Mouse (Mus musculus): ENCODE data around the gene Mrps18a. TPM values are rescaled to one million over a fixed set of nuclear protein-coding genes. Genes with fewer than 3 reads are reported as not detected.
A peak's percentile ranks its signal among the peaks of the same experiment; 100 is the strongest.

Gene Mrps18a
- total RNA-seq, 1 experiment, result 90.0 TPM

- TF ChIP-seq ZC3H11A (IDR thresholded peaks at IDR 0.05; ENCODE audit: borderline replicate concordance, low read depth, low read length), result no peak
- in situ Hi-C loops (cut with MboI; ENCODE audit: low sequenced_read_pairs in 2 of 2, unreplicated experiment in 2 of 2), result no loop called here
- peaks cover 3 to 15% of the 10 kb centered on the region in 2 experiments; a peak in 2 of 4 replicates for H3K4me1 ChIP-seq (ENCODE audit: control insufficient read depth in 2 of 2, insufficient read depth in 2 of 2, low read length in 2 of 2, poor library complexity in 1 of 2)
- H3K27ac ChIP-seq (ENCODE audit: insufficient read depth, low read depth, low read length, poor library complexity, severe bottlenecking), result no peak overlapping the region
- no peaks in the 10 kb centered on the region for H3K36me3 ChIP-seq (ENCODE audit: control insufficient read depth, insufficient read depth, low read length, poor library complexity, severe bottlenecking)
- no peak for DNase-seq (ENCODE audit: low read depth, low spot score)
- peak overlapping the region; percentile 27 to 51 for H3K4me3 ChIP-seq (ENCODE audit: insufficient read depth in 1 of 2, low read depth in 1 of 2, low read length in 2 of 2, poor library complexity in 1 of 2, severe bottlenecking in 1 of 2)
- H3K9me3 ChIP-seq (ENCODE audit: control insufficient read depth, insufficient read depth, low read depth, low read length), result no peaks in the 10 kb centered on the region
- peak overlapping the region; percentile 73 for H3K9ac ChIP-seq (ENCODE audit: insufficient read depth, low read depth, low read length, poor library complexity, severe bottlenecking)
These were observed 26.7 kb upstream of the Mrps18a start for GRCm38 (mm10) chr17:46084091-46084501.

- H3K9me3 ChIP-seq (ENCODE audit: control insufficient read depth, insufficient read depth, low read depth, low read length), result no peaks in the 10 kb centered on the region
- H3K27ac ChIP-seq (ENCODE audit: insufficient read depth, low read depth, low read length, poor library complexity, severe bottlenecking), result no peak overlapping the region
- H3K4me3 ChIP-seq (ENCODE audit: insufficient read depth in 1 of 2, low read depth in 1 of 2, low read length in 2 of 2, poor library complexity in 1 of 2, severe bottlenecking in 1 of 2), result no peak overlapping the region
- H3K36me3 ChIP-seq (ENCODE audit: control insufficient read depth, insufficient read depth, low read length, poor library complexity, severe bottlenecking), result no peaks in the 10 kb centered on the region
- TF ChIP-seq ZC3H11A (IDR thresholded peaks at IDR 0.05; ENCODE audit: borderline replicate concordance, low read depth, low read length) (no peak), ZNF384 (IDR thresholded peaks at IDR 0.05; ENCODE audit: low read depth, low read length) (no peak), MAFK (IDR thresholded peaks at IDR 0.05; ENCODE audit: insufficient read depth, low read depth, low read length) (no peak), CHD2 (IDR thresholded peaks at IDR 0.05; ENCODE audit: low read depth, low read length) (no peak), HCFC1 (IDR thresholded peaks at IDR 0.05; ENCODE audit: borderline replicate concordance, insufficient read depth, low read length) (no peak)
- no peak overlapping the region for H3K9ac ChIP-seq (ENCODE audit: insufficient read depth, low read depth, low read length, poor library complexity, severe bottlenecking)
- H3K4me1 ChIP-seq (ENCODE audit: control insufficient read depth in 2 of 2, insufficient read depth in 2 of 2, low read length in 2 of 2, poor library complexity in 1 of 2), result peaks cover 0 to 9% of the 10 kb centered on the region in 2 experiments; a peak in 2 of 4 replicates
- no peak for DNase-seq (ENCODE audit: low read depth, low spot score)
- in situ Hi-C loops (cut with MboI; ENCODE audit: low sequenced_read_pairs in 2 of 2, unreplicated experiment in 2 of 2), result no loop called here
These were observed 24.4 kb upstream of the Mrps18a start for GRCm38 (mm10) chr17:46086341-46086870.

GRCm38 (mm10) chr17:46091351-46091750 is 19.4 kb upstream of the Mrps18a start:
- TF ChIP-seq CHD2 (IDR thresholded peaks at IDR 0.05; ENCODE audit: low read depth, low read length) (no peak), MAFK (IDR thresholded peaks at IDR 0.05; ENCODE audit: insufficient read depth, low read depth, low read length) (no peak), ZNF384 (IDR thresholded peaks at IDR 0.05; ENCODE audit: low read depth, low read length) (no peak), HCFC1 (IDR thresholded peaks at IDR 0.05; ENCODE audit: borderline replicate concordance, insufficient read depth, low read length) (no peak), ZC3H11A (IDR thresholded peaks at IDR 0.05; ENCODE audit: borderline replicate concordance, low read depth, low read length) (no peak)
- Histone ChIP-seq H3K27ac (ENCODE audit: insufficient read depth, low read depth, low read length, poor library complexity, severe bottlenecking) (no peak overlapping the region), H3K9ac (ENCODE audit: insufficient read depth, low read depth, low read length, poor library complexity, severe bottlenecking) (no peak overlapping the region), H3K36me3 (ENCODE audit: control insufficient read depth, insufficient read depth, low read length, poor library complexity, severe bottlenecking) (no peaks in the 10 kb centered on the region), H3K4me1 (ENCODE audit: control insufficient read depth in 2 of 2, insufficient read depth in 2 of 2, low read length in 2 of 2, poor library complexity in 1 of 2) (peaks cover 0 to 3% of the 10 kb centered on the region in 2 experiments; a peak in 1 of 4 replicates), H3K9me3 (ENCODE audit: control insufficient read depth, insufficient read depth, low read depth, low read length) (no peaks in the 10 kb centered on the region), H3K4me3 (ENCODE audit: insufficient read depth in 1 of 2, low read depth in 1 of 2, low read length in 2 of 2, poor library complexity in 1 of 2, severe bottlenecking in 1 of 2) (no peak overlapping the region)
- in situ Hi-C loops (cut with MboI; ENCODE audit: low sequenced_read_pairs in 2 of 2, unreplicated experiment in 2 of 2), result no loop called here
- DNase-seq (ENCODE audit: low read depth, low spot score), result no peak

GRCm38 (mm10) chr17:46091899-46092298 is 18.9 kb upstream of the Mrps18a start:
- TF ChIP-seq ZNF384 (IDR thresholded peaks at IDR 0.05; ENCODE audit: low read depth, low read length), result no peak
- no peak for TF ChIP-seq HCFC1 (IDR thresholded peaks at IDR 0.05; ENCODE audit: borderline replicate concordance, insufficient read depth, low read length)
- TF ChIP-seq MAFK (IDR thresholded peaks at IDR 0.05; ENCODE audit: insufficient read depth, low read depth, low read length), result no peak
- no peak for TF ChIP-seq CHD2 (IDR thresholded peaks at IDR 0.05; ENCODE audit: low read depth, low read length)
- TF ChIP-seq ZC3H11A (IDR thresholded peaks at IDR 0.05; ENCODE audit: borderline replicate concordance, low read depth, low read length), result no peak
- H3K36me3 ChIP-seq (ENCODE audit: control insufficient read depth, insufficient read depth, low read length, poor library complexity, severe bottlenecking), result no peaks in the 10 kb centered on the region
- no peak overlapping the region for H3K9ac ChIP-seq (ENCODE audit: insufficient read depth, low read depth, low read length, poor library complexity, severe bottlenecking)
- in situ Hi-C loops (cut with MboI; ENCODE audit: low sequenced_read_pairs in 2 of 2, unreplicated experiment in 2 of 2), result no loop called here
- H3K9me3 ChIP-seq (ENCODE audit: control insufficient read depth, insufficient read depth, low read depth, low read length), result no peaks in the 10 kb centered on the region
- DNase-seq (ENCODE audit: low read depth, low spot score), result no peak
- H3K4me1 ChIP-seq (ENCODE audit: control insufficient read depth in 2 of 2, insufficient read depth in 2 of 2, low read length in 2 of 2, poor library complexity in 1 of 2), result 0 out of 4 replicates have a peak, but pooled peaks cover 0 to 3% of the 10 kb centered on the region in 2 experiments
- no peak overlapping the region for H3K27ac ChIP-seq (ENCODE audit: insufficient read depth, low read depth, low read length, poor library complexity, severe bottlenecking)
- no peak overlapping the region for H3K4me3 ChIP-seq (ENCODE audit: insufficient read depth in 1 of 2, low read depth in 1 of 2, low read length in 2 of 2, poor library complexity in 1 of 2, severe bottlenecking in 1 of 2)

- Histone ChIP-seq H3K9ac (ENCODE audit: insufficient read depth, low read depth, low read length, poor library complexity, severe bottlenecking) (no peak overlapping the region), H3K4me1 (ENCODE audit: control insufficient read depth in 2 of 2, insufficient read depth in 2 of 2, low read length in 2 of 2, poor library complexity in 1 of 2) (no peaks in the 10 kb centered on the region), H3K9me3 (ENCODE audit: control insufficient read depth, insufficient read depth, low read depth, low read length) (no peaks in the 10 kb centered on the region), H3K36me3 (ENCODE audit: control insufficient read depth, insufficient read depth, low read length, poor library complexity, severe bottlenecking) (no peaks in the 10 kb centered on the region), H3K4me3 (ENCODE audit: insufficient read depth in 1 of 2, low read depth in 1 of 2, low read length in 2 of 2, poor library complexity in 1 of 2, severe bottlenecking in 1 of 2) (no peak overlapping the region), H3K27ac (ENCODE audit: insufficient read depth, low read depth, low read length, poor library complexity, severe bottlenecking) (no peak overlapping the region)
- in situ Hi-C loops (cut with MboI; ENCODE audit: low sequenced_read_pairs in 2 of 2, unreplicated experiment in 2 of 2), result no loop called here
- TF ChIP-seq CHD2 (IDR thresholded peaks at IDR 0.05; ENCODE audit: low read depth, low read length) (no peak), HCFC1 (IDR thresholded peaks at IDR 0.05; ENCODE audit: borderline replicate concordance, insufficient read depth, low read length) (no peak), ZC3H11A (IDR thresholded peaks at IDR 0.05; ENCODE audit: borderline replicate concordance, low read depth, low read length) (no peak), ZNF384 (IDR thresholded peaks at IDR 0.05; ENCODE audit: low read depth, low read length) (no peak), MAFK (IDR thresholded peaks at IDR 0.05; ENCODE audit: insufficient read depth, low read depth, low read length) (no peak)
- no peak for DNase-seq (ENCODE audit: low read depth, low spot score)
These were observed 12.3 kb upstream of the Mrps18a start for GRCm38 (mm10) chr17:46098525-46098924.

Data from ES-E14 (cell line).